Mouse (Mus musculus) liver, embryonic 14.5 days (tissue): ENCODE measurements around the gene Atp5g1.

ENCODE experiments used
- CTCF ChIP-seq: IDR thresholded peaks from 2 replicates; pipeline ENCODE4 v1.5.1; 2016; ENCODE audit warnings: antibody characterized with exemption, low read depth, control low read depth
- EP300 ChIP-seq: IDR thresholded peaks from 2 replicates; pipeline ENCODE4 v1.6.1; 2016; ENCODE audit warnings: antibody characterized with exemption, low read depth

- TF ChIP-seq CTCF (0 out of 2 replicates have a peak, but pooled peaks have one; percentile 20), EP300 (peak; percentile 59; the same call in 1 of the 2 replicates)
These were observed at the start of gene Atp5g1 for GRCm38 (mm10) chr11:96075509-96076220.
